Mouse (Mus musculus) cerebellum, postnatal 14 days (tissue): ENCODE data around the gene Dpysl4.

Experiments used
- DNase-seq, 2 experiments: peaks; one replicate each; pipeline ENCODE4 v3.0.0; 2021; ENCODE audit warnings: mixed read lengths in 2 of 2

Dpysl4 gene

DNA sequence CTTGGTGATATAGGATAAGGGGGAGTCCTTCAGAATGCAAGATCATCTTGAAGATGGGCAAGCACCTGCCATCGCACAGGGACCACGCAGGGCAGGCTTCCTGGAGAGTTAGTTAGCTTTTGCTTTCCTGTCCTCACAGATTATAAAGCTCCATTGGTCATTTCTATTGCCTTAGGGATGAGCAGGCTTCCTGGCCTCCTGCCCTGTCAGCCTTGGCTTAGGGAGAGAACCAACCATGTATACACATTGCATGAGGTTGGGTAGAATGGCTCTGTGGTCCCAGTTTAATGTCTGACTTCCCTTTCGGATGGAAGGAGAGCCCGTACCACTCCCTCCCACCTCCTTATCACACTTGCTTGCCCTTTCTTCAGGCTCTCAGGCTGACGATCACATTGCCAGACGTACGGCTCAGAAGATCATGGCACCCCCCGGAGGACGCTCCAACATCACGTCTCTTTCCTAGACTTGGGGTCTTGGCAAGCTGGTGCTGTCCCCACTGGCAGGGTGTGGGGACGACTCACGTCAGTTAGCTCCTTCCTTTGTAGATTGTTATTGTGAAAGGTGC, 14.8 kb downstream of the Dpysl4 start:
- DNase-seq, result peak; percentile 59 to 68

DNA sequence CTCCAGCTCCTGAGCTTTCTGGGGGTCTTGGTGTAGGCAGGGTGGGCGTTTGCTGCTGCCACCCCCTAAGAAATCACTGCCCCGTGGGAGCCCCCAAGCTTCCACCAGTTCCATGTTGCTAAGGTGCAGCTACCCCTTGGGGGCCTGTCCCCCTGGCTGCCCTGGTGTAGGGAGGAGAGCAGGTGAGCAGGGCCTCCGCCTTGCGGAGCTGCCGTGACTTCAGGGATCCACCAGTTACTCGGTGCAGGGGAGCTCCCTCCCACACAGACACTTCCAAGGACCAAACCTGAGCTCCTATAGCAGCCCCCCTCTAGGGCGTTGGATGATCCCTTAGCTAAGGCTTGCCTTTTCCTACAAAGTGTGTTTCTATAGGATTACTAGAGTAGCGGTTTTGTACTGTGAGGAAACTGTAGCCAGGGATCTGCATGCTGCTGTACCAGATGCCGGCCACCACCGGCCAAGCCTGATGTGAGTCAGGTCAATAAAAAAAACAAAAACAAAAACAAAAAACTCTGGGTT, 15.5 kb downstream of the Dpysl4 start:
- DNase-seq, result peak; percentile 32 to 41

DNA sequence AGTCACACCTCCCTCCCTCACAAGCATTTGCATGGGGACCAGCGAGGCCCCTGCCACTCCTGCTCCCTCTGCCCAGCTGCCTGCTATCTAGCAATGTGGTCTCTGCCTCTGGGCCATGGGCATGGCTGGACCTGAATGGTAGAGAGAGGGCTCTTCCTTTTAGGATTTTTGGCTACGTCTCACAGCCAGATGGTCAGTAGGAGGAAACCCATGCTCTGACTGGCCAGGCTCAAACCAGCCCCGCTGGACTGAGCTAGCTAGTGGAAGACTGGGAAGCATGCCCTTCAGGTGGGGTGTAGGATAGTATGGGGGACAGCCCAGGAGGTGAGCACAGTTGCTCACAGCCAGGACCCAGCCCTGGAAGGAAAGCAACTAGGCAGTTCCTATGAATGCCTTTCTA, 16.0 kb downstream of the Dpysl4 start:
- peak; percentile 83 to 87 for DNase-seq

DNA sequence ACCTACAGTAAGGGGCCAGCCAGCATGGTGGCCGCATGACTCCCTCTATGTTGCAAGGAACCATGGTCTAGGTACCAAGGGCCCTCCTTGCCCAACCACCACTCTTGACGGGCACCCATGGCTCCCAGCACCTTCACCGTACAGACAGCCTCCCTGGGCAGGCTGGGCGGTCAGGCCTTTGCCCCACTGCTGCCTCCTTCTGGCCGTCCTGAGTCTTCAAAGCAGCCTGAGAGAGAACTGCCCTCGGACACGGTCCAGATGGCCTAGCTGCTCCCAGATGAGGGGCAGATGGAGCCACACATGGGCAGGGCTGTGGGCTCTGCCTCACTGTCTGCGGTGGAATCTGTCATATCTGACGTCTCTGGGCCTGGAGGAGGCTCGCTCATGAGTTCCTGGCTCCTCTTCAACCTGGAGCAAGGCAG, 18.2 kb downstream of the Dpysl4 start:
- peak; percentile 73 to 78 for DNase-seq

DNA sequence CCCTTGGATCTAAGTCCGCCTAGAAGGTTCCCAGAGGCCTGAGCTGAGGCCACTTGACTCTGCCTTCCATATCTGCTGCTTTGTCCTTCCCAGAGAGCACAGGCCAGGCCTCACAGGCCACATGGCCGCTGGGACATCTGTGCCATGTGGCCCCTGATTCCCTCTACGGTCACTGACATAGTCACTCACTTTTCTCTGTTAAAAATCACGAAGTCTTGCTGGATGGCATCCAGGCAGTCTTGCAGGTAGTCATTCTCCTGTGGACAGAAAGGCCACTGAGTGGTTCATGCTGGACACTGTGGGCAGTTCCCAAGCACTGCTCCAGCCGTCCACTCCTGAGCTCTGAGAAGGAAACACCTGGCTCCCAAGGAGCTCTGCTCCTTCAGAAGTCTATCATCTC, 19.3 kb downstream of the Dpysl4 start:
- DNase-seq, result peak; percentile 49 to 52

DNA sequence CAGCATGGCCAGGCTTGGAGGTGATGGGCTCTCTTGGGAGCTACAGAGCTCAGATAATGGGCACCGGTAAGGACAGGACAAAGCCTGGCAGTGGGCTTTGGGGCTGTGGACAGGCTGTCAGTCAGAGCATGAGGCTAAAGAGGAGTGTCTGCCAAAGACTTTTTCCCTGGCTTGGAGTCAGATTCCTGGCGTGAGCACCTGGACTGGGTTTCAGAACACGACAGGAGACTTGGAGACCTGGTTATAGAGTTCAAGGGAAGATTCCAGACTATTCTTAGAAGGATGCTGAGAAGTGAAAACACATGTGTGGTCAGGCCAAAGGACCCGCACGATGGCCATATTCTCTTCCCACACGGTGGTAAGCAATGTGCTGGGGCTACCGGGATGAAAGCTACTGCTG, 19.9 kb downstream of the Dpysl4 start:
- peak; percentile 92 to 97 for DNase-seq

DNA sequence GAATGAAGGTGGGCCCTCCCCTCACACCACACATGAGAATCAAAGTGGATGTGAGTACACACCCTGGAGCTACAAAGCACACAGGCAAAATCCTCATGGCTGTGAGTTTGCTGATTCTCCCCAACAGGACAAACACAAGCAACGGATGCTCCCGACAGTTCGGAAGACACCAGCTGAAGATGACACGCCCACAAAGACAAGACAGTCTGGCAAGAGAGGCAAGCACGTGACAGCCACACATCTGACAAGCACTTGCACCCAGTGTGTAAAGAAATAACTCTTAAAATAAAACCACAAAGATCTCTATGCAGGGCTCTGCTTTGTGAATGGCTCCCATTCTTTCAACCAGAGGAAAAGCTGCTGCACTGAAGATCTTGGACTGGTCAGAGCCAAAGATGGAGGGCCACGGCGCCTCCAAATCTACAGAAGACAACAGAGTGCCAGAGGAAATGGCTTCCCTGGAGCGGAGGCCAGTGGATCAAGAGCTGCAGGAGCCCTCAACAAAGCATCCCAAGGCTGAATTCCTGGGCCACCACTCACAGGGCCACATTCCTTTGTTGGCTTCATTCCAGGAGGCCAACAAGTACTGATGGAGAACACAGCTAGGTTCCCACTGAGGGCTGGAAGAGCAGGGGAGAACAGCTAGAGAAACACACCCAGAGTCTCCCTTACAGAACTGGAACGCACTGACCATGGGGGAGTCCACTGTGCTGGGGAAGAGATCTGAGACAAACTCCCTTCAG, 22.3 kb downstream of the Dpysl4 start:
- no peak for DNase-seq

DNA sequence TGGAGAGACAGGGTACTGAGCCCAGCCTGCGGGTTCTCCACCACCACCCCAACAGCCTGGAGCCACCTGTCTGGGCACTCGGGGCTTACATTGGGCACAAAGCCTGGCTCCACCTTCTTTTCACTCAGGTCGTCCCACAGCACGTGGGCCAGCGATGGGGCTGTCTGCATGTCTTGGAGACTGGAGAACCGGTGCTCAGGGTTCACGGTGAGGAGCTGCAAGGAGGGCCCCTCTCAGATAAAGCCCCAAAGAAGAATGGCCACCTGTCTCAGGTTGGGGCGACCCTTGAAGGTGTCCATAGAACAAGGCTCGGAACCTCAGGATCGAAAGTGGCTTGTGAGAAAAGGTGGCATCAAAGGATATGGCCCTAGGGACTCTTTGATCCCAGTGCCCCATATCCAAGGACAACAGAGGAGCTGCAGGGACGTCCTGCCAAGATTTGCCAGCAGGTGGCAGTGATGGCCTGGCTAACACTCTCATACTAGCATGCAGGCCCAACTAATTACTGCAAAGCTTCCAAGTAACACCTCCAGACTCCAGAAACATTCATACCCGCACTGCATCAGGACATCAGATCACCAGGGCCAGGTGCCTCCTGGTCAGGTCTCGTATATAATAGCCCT, 33.5 kb downstream of the Dpysl4 start:
- peak; percentile 95 to 96 for DNase-seq

DNA sequence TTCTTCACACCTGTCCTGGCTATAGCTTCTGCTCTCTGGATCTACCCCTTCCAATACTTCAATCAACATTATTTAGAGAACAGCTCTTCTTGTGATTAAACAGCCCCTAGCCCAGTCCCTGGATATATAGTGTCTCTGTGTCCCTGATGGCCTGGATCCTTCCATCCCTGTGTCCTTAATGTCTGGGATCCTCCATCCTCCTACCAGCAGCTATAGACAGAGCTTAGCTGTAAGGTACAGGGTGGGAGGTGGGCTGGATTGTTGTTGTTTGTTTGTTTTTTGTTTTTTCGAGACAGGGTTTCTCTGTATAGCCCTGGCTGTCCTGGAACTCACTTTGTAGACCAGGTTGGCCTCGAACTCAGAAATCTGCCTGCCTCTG, 34.0 kb downstream of the Dpysl4 start:
- DNase-seq, result no peak

DNA sequence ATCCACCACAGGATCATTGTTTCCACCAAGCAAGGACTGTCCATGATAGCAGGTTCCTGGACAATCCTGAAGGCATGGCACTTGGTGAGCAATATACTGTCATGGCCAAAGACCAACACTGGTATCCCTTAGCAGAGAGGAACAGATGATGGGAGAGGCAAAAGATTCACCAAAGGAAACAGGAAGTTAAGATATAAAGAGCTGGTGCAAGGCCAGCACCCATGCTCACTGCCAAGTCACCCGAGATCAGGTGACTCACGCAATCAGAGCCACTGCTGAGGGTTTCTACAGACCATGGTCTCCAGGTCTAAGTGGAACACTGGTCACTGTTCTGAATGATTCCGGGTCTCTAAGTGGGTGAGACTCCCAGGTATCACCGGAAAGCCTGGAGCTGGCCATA, 40.1 kb downstream of the Dpysl4 start:
- no peak for DNase-seq

DNA sequence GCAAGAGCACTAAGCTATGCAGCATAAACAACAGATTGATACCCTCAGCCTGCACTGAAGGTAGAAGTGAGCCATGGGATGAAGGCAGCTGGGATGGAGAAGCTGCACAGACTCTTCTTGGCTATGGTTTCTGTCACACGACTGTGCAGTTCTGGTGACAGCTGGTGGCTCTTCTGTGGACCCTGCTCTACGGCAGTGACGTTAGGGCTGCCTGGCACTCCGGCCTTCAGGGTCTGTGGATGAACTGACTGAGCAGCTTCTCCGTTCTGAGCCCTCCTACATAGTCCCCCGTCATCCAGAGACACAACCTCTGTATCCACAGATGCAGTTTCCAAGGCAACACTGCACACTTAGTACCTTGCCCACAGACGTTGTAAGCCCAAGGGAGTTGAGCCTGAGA, 40.7 kb downstream of the Dpysl4 start:
- peak in 1 of 2 experiments; percentile 40 for DNase-seq

DNA sequence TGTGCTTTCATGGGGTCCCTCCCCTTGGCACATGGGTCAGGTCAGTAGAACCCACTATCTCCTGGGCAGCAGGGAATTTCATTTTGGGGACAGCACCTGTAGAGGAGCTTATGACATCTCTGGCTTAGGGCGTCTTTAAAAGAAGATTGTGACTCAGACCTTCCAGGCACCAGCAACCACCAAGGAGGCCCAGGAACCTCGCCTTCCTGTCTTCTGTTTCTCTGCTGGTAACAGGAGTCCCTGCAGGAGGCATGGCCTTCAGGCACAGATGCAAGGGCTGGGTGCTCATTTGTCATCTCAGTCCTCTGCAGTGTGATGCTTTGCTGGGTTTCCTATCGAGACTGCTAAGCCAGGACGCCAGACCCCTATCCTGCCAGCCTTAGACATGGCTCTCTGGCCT, 43.2 kb downstream of the Dpysl4 start:
- no peak for DNase-seq

DNA sequence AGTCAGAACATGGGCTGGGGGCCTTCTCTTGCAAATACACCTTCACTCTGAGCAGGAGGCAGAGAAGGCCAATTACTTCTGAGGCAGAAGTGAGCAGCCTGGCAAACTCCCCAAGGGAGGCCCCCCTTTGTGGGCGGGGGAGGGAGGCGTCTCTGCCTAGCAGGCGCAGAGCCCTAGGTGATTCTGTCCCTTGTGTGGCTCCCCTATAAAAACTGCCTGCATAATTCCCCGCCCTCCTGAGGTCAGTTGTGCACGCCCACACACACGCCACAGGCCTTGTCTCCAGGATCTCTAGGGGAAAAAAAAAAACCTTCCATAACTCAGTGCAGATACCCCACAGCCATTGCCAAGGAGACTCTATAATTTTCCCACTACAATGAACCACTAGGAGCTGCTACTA, 44.6 kb downstream of the Dpysl4 start:
- DNase-seq, result no peak

DNA sequence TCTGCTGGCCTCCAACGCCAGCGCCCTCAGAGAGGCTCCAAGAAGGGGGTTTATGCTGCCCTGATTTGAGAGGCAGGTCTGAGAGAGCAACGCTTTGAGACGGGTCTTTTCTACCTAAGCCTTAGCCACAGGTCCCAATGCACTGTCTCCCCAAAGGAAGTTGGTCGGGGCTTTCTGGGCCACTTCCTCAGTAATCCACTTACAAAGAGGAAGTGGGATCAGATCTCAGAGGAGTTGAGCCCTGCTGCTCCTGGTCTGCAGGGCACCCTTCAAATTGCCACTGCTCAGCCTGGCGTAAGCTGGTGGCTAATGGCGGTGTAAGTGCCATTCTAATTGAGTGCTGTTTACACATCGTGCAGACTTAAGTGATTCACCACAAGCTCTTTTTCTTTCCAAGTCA, 45.7 kb downstream of the Dpysl4 start:
- DNase-seq, result no peak

DNA sequence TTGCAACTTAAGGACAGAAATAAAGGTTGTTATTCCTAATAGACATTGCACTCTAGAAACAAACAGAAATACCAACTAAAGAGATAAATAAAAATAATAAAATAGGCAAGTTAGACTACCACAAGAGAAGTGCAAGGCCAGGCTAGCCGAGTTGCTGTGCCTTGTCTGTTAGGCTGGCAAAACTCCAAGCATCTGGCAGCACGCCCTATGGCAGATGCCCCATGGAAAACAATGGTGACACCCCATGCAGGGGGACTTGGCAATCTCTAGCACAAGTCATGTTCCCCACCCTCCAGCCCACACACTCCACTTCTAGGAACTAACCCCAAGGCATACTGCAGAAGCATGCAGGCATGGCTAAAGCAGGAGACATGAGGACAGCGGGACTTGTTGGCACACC, 47.6 kb downstream of the Dpysl4 start:
- DNase-seq, result peak; percentile 87 to 90

DNA sequence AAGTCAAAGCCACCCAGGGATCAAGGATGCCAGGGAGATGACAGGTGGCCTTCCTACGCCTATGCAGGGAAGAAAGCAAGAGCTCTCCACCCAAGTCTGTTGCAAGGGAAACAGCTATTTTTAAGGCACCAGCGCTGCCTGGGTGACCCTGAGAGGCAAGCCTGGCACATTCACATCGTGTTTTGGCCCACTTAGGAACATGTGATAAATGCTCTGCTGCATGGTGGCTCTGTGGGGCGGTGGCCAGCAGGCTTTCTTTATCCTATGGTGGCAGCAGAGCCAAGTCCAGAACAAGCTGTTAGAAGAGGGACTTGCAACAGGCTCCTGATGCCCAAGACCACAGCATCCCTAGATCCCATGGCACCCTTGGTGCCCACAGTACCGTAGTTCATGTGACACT, 49.4 kb downstream of the Dpysl4 start:
- DNase-seq, result peak; percentile 30 to 36

DNA sequence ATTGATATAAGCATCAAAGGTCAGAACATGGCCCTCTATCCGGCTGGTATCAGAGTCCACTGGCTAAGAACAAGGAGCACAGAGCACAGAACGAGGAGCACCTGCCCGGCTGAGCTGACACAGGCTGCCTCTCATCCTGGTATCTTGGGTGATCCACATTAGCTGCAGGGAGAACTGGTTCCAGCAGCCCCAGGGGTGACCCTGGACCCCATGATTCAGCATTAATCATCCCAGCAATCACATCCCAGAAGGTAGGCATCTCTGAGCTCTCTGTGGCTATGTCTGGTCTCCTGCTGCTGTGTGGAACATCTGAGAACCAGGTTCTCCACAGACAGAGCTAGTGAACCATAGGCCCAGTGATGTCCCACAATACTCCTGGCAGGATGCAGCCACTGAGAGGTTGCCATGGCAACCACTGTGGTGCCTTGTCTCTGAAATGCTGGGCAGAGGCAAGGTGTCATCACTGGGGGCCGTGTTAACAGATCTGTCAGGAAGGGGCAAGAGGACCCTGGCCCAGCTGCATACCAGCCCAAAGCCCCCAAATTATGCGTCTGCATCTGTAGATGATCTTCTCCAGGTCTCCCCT, 51.2 kb downstream of the Dpysl4 start:
- DNase-seq, result peak; percentile 41 to 59

DNA sequence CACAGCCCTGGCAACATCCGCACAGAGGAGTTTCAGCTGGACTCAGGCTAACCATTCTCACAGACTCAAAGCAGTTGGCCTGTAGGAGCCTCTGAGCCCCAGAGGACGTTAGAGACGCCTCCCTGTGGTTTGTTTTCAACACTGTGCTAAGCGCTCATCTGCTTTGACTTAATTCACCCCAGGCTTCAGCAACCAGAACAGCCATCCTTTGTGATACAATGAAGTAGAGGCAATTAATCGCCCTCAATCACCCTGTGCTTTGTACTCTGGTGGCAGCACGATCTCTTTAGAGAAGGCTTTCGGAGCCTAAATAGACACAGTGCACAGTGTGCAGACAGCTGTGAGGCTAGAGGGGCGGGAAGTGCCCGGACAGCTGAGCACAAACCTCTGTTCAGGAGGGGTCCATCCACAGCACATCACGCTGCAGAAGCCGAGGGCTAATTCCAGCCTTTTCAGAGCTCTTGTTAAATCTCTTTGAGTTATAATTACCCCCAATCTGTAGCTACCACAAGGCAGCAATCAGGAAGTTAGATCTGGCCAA, 54.2 kb downstream of the Dpysl4 start:
- no peak for DNase-seq

DNA sequence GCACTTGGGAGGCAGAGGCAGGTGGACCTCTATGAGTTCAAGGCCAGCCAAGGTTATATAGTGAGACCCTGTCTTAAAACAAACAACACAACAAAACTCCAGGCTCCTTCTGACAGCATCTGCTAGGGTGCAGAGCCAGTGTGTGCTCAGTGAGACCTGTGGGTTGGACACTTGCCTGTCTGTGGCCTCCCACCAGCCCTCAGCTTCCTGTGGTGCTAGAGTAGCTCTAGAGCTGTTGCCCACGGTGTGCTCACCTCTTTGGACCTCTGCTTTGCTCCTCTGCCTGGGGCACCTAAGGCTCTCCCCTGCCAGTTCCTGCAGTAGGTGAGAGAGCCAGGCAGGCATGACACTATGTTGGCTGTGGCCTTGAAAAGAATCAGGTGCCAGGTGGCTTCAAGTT, 58.0 kb downstream of the Dpysl4 start:
- no peak for DNase-seq

DNA sequence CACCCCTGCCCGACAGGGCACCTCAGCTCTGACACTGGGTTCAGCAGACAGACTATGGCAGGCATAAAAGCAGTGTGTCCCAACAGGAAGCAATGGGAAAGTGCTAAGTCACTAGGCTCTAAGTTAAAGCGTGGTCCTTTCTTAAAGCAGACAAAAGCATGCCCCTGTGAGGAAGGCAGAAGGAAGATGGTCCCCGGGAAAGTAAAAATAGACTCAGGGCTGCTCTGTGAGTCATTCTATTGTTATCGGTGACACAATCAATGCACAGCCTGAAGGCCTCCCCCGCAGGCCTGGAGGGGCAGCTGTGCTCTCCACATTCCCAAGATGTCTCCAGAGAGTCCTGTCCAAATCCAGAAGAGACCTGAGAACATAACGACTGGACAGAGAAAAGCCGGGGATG, 60.1 kb downstream of the Dpysl4 start:
- no peak for DNase-seq

DNA sequence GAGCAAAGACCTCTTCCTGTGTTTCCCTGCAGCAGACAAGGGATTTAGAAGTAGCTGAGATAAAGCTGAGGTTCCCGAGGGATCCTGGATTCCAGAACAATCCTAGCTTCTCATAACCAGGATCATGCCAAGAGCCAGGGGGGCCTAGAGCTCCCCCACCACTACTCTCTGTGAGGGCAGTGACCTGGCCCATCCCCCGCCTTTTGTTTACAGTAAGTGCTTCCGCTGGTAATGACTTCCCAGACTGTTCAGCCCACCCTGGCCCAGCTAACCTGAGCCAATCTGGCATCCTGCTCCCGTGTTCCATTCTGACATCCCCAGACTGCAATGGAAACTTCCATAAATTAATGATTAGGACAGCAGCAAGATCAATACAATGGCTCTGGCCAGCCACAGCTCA, 61.6 kb downstream of the Dpysl4 start:
- no peak for DNase-seq

DNA sequence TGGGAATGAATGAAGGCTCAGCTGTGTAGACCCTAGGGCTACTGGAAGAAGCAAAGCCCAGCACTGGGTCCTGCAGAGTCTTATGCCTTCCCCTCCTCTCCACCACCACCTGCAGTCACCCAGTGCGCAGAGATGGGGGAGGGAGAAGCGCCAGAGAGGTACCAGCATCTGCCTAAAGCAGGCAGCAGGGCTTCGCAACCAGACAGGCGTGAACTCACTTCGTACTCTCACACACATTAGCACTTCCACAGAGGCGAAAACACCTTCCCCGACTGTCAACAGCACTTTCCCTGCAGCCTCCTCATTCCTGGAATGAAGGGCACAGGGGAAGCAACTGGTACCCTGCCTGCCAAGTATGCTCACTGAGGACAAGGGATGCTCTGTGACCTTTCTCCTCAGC, 63.6 kb downstream of the Dpysl4 start:
- DNase-seq, result no peak

DNA sequence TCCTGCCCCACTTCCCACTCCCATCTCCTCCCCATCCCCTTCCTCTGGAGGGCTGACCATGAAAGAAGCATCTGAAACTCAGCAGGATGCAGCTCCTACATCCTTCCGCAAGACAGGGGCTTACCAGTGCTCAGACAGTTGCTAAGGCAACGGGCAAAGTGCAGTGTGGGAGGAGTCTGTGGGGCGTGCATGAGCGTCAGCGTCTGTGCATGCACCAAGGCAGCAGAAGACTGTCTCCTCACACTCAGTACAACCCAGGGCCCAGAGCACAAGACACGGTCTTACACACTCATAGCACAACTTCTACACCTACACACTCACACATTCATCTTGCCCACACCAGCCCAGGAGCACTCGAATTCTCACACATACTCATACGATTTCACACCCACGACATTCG, 65.3 kb downstream of the Dpysl4 start:
- DNase-seq, result no peak
